Mouse (Mus musculus): ENCODE results near the gene Dnase2a. TPM values are rescaled to one million over a fixed set of nuclear protein-coding genes. Genes with fewer than 3 reads are reported as not detected.

Dnase2a gene
- polyA plus RNA-seq, 1 experiment = 17.2 TPM

DNA sequence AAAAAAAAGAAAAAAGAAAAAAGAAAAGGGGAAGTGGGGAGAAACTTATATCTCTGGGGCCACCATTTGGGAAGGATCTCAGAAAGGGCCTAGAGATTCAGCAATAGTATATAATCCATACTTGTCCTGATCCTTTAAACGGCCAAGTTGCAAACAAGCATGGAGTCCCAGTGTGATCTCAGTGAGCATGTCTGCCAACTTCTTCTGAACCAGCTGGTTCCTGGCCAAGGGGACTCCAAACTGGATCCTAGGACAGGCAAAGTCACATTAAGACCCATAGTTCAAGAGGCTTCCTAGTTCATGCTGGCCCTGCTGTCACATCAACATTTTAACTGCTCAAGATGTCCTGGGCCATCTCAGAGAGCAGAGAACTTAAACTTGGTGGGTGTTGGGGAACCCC, 19.2 kb upstream of the Dnase2a start:
- Histone ChIP-seq H3K4me3 (ENCODE audit: insufficient read depth, low read length) (no peak overlapping the region), H3K27ac (ENCODE audit: insufficient read depth, low read length) (no peak overlapping the region), H3K4me1 (ENCODE audit: control insufficient read depth, insufficient read depth, low read length) (no peaks in the 10 kb centered on the region)
- no peak for TF ChIP-seq POLR2A (IDR thresholded peaks at IDR 0.05; ENCODE audit: low read depth, low read length)
- TF ChIP-seq CTCF (IDR thresholded peaks at IDR 0.05; ENCODE audit: borderline replicate concordance, insufficient read depth, low read length) = no peak

DNA sequence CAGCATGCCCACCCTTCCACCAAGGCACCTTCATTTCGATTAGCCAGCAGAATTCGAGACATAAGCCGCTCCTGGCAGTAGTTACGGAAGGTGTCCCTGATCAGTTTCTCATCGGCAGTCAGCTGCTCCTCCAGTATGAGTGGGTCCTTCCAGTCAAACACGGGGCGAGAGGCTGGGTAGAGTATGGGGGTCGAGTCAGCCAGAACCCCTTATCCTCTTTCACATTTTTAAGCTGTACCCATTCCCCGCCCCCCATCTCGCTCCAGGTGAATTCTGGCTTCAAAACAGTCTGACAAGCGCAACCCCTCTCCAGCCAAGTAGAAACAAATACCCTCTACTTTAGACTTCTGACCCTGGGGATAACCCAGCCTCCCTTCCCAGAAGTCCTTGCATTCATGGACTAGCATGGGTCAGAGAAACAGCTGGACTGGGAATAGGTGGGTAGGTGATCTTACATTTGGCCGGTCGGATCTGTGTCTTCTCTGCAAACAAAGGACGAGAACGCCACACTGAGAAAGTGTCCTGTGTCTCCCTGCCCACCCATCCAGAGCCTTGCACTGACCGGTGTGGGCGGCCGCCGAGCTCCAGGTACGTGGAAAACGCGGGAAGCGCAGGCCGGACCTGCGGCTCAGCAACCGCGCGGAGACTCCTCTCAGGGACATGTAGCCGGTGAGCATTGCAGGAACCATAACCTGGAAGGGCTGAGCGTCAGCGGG, 15.2 kb upstream of the Dnase2a start:
- TF ChIP-seq POLR2A (IDR thresholded peaks at IDR 0.05; ENCODE audit: low read depth, low read length) (no peak), CTCF (IDR thresholded peaks at IDR 0.05; ENCODE audit: borderline replicate concordance, insufficient read depth, low read length) (no peak)
- Histone ChIP-seq H3K4me1 (ENCODE audit: control insufficient read depth, insufficient read depth, low read length) (no peaks in the 10 kb centered on the region), H3K27ac (ENCODE audit: insufficient read depth, low read length) (no peak overlapping the region)

DNA sequence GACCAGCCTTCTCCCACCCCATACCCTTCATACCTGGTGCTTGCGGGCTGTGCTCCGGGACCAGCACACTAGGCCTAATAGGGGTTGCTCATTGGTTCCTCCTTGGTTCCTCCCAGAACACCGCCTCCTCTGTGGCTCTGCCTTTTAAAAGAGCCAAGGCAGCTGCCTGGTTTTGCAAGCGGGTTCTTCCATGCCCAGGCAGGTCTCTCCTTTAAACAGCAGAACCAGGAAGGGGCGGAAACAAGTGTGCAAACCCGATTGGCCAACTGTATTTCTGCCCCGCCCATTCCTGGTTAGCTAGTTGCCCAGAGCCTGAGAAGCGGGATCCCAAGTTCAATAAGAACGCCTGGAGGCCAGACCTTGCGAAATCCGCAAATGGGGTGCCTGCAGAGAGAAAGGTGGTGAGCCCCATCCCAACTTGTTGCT, 14.6 kb upstream of the Dnase2a start, which contains the start of gene Gcdh:
Gene Gcdh (minus strand): TSS at position 213 of the 426 bp plus-strand sequence.
- Histone ChIP-seq H3K4me3 (ENCODE audit: insufficient read depth, low read length) (peak within 1 kb of the TSS; percentile 73), H3K27ac (ENCODE audit: insufficient read depth, low read length) (no peak within 1 kb of the TSS), H3K4me1 (ENCODE audit: control insufficient read depth, insufficient read depth, low read length) (no peaks in the 10 kb centered on the region)
- no peak for TF ChIP-seq CTCF (IDR thresholded peaks at IDR 0.05; ENCODE audit: borderline replicate concordance, insufficient read depth, low read length)
- TF ChIP-seq POLR2A (IDR thresholded peaks at IDR 0.05; ENCODE audit: low read depth, low read length) = peak; percentile 68

More for the DNA sequence above, 15.2 kb upstream of the Dnase2a start:
- peak overlapping the region; percentile 73 for H3K4me3 ChIP-seq (ENCODE audit: insufficient read depth, low read length)

DNA sequence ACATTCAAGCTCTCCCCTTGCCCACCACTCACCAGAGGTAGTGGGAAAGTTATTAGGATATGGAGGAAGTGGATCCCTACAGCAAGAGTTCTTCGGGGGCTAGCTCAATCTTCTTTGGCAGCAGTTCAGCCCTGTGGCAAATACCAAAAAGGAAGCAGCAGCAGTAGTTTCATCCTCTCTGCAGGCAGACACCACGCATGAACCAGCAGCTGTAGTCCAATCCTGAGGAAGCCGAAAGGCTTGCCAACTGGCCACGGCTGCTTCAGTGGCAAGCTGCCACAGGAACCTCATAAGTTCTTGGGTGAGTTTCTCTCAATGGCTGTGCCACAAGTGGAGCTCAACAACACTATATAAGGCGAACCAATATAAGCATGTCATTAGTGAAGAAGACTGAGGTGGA, 12.4 kb upstream of the Dnase2a start:
- Histone ChIP-seq H3K4me3 (ENCODE audit: insufficient read depth, low read length) (no peak overlapping the region), H3K27ac (ENCODE audit: insufficient read depth, low read length) (no peak overlapping the region), H3K4me1 (ENCODE audit: control insufficient read depth, insufficient read depth, low read length) (no peaks in the 10 kb centered on the region)
- no peak for TF ChIP-seq CTCF (IDR thresholded peaks at IDR 0.05; ENCODE audit: borderline replicate concordance, insufficient read depth, low read length)
- no peak for TF ChIP-seq POLR2A (IDR thresholded peaks at IDR 0.05; ENCODE audit: low read depth, low read length)

DNA sequence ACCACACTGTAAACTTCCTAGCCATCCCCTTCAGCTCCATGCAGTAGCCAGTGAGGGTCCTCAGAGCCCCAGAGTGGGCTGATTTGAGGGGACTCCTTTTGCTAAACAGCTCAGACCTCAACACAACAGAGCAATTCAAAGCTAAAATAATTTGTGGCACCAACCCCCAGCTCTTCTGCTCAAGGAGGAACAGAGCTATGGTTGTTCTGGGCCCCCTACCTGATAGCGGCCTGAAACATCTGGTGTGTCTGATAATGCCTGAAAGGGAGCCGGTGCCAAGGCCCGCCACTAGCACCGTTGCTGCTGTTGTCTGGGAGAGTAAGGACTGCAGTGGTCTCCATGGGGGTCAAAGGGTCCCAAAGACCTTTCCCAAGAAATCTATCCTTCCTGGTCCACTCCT, 7.3 kb upstream of the Dnase2a start:
- TF ChIP-seq CTCF (IDR thresholded peaks at IDR 0.05; ENCODE audit: borderline replicate concordance, insufficient read depth, low read length) (no peak), POLR2A (IDR thresholded peaks at IDR 0.05; ENCODE audit: low read depth, low read length) (no peak)
- H3K4me3 ChIP-seq (ENCODE audit: insufficient read depth, low read length) = no peak overlapping the region
- no peak overlapping the region for H3K27ac ChIP-seq (ENCODE audit: insufficient read depth, low read length)
- peaks cover 2% of the 10 kb centered on the region for H3K4me1 ChIP-seq (ENCODE audit: control insufficient read depth, insufficient read depth, low read length)

DNA sequence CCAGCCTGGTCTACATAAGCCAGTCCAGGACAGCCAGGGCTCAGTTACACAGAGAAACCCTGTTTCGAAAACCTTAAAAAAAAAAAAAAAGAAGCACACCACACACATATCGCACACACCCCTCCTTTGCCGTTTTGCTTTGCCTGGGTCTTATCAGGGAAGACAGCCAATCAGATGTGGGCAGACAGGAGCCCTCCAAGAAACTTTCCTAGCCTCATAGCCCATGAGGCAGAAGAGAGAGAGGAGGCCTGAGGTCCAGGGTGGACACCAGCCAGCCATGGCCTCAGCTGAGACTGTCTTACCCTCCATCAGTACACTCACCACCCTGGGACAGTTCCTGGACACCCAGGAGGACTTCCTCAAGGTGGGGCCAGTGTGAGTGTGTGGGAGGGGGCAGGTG, 6.6 kb upstream of the Dnase2a start, which contains the start of gene Klf1:
Gene Klf1 (plus strand): TSS at position 177 of the 400 bp plus-strand sequence.
- H3K4me3 ChIP-seq (ENCODE audit: insufficient read depth, low read length) = peak within 1 kb of the TSS; percentile 67
- no peak within 1 kb of the TSS for H3K27ac ChIP-seq (ENCODE audit: insufficient read depth, low read length)
- no peak for TF ChIP-seq CTCF (IDR thresholded peaks at IDR 0.05; ENCODE audit: borderline replicate concordance, insufficient read depth, low read length)
- no peak for TF ChIP-seq POLR2A (IDR thresholded peaks at IDR 0.05; ENCODE audit: low read depth, low read length)
- H3K4me1 ChIP-seq (ENCODE audit: control insufficient read depth, insufficient read depth, low read length) = peaks cover 2% of the 10 kb centered on the region

DNA sequence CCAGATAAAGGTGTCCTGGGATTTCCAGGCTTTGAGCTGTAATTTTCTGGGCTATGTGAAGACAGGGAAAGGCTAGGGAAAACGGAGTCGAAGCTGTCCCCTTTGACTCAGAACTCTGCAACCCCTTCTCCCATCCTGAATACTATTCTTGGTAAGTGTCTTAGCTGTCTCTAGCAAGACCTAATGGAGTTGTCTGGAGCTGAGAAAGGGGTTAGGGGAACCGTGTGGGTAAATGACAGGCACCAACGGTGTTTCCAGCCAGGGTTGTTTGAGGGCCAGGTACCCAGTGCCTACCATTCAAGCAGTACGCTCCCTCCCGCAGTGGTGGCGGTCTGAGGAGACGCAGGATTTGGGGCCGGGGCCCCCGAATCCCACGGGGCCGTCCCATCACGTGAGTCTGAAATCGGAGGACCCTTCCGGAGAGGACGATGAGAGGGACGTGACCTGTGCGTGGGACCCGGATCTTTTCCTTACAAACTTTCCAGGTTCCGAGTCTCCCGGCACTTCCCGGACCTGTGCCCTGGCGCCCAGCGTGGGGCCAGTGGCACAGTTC, 5.9 kb upstream of the Dnase2a start:
- no peak for TF ChIP-seq POLR2A (IDR thresholded peaks at IDR 0.05; ENCODE audit: low read depth, low read length)
- TF ChIP-seq CTCF (IDR thresholded peaks at IDR 0.05; ENCODE audit: borderline replicate concordance, insufficient read depth, low read length) = no peak
- Histone ChIP-seq H3K4me3 (ENCODE audit: insufficient read depth, low read length) (peak overlapping the region; percentile 67), H3K4me1 (ENCODE audit: control insufficient read depth, insufficient read depth, low read length) (peaks cover 2% of the 10 kb centered on the region), H3K27ac (ENCODE audit: insufficient read depth, low read length) (no peak overlapping the region)

DNA sequence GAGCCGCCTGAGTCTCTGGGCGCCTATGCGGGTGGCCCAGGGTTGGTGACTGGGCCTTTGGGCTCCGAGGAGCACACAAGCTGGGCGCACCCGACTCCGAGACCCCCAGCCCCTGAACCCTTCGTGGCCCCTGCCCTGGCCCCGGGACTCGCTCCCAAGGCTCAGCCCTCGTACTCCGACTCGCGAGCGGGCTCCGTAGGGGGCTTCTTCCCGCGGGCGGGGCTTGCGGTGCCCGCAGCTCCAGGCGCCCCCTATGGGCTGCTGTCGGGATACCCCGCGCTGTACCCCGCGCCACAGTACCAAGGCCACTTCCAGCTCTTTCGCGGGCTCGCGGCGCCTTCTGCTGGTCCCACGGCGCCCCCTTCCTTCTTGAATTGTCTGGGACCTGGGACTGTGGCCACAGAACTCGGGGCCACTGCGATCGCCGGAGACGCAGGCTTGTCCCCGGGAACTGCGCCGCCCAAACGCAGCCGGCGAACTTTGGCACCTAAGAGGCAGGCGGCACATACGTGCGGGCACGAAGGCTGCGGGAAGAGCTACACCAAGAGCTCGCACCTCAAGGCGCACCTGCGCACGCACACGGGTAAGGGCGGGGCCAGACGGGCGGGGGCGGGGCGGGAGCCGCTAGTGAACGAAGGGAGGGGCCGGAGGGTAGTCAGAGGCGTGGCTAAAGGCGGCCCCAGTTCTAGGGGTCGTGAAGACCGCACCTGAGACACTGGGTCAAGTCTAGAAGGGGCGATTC, 5.3 kb upstream of the Dnase2a start:
- Histone ChIP-seq H3K27ac (ENCODE audit: insufficient read depth, low read length) (no peak overlapping the region), H3K4me3 (ENCODE audit: insufficient read depth, low read length) (peak overlapping the region; percentile 67), H3K4me1 (ENCODE audit: control insufficient read depth, insufficient read depth, low read length) (peaks cover 2% of the 10 kb centered on the region)
- TF ChIP-seq CTCF (IDR thresholded peaks at IDR 0.05; ENCODE audit: borderline replicate concordance, insufficient read depth, low read length) (peak; percentile 70), POLR2A (IDR thresholded peaks at IDR 0.05; ENCODE audit: low read depth, low read length) (peak; percentile 34; the same call in 1 of the 2 replicates)

DNA sequence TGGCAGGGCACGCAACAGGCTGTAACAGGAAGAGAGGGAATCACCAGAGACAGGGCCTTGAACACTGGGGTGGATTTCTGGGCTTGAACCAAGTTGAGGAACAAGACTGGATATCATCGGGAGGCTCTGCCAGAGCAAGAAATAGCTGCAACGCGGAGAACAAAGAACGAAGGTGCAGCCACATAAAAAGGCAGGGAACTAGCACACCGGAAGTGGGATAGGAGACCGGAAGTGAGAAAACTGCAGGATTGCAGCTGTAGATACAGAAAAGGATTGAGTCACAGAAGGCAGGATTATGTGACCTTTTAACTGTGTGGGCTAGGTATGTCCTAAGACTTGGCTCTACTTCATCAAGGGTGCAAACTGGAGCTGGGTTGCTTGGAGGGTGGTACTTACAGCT, 4.0 kb upstream of the Dnase2a start:
- H3K27ac ChIP-seq (ENCODE audit: insufficient read depth, low read length) = no peak overlapping the region
- TF ChIP-seq CTCF (IDR thresholded peaks at IDR 0.05; ENCODE audit: borderline replicate concordance, insufficient read depth, low read length) (no peak), POLR2A (IDR thresholded peaks at IDR 0.05; ENCODE audit: low read depth, low read length) (no peak)
- H3K4me3 ChIP-seq (ENCODE audit: insufficient read depth, low read length) = no peak overlapping the region
- peaks cover 2% of the 10 kb centered on the region for H3K4me1 ChIP-seq (ENCODE audit: control insufficient read depth, insufficient read depth, low read length)
